Mouse (Mus musculus) thymus, postnatal 10 days (tissue): ENCODE measurements around the gene Fam214a.

Source experiments
- DNase-seq, 2 experiments: peaks; one replicate each; pipeline ENCODE4 v3.0.0; 2021; ENCODE audit warnings: low spot score in 2 of 2

Fam214a gene

GRCm38 (mm10) chr9:74952106-74952505 is 578 bp upstream of the Fam214a start:
- DNase-seq, result no peak

- peak; percentile 69 to 70 for DNase-seq
Observed at GRCm38 (mm10) chr9:74953265-74953958, 728 bp downstream of the Fam214a start.

GRCm38 (mm10) chr9:74953959-74954279 is 1.2 kb downstream of the Fam214a start:
- no peak for DNase-seq

- no peak for DNase-seq
Observed at GRCm38 (mm10) chr9:74954387-74954786, 1.7 kb downstream of the Fam214a start.

- no peak for DNase-seq
Observed at GRCm38 (mm10) chr9:74960630-74961029, 7.9 kb downstream of the Fam214a start.

- DNase-seq, result no peak
Observed at GRCm38 (mm10) chr9:74961073-74961575, 8.4 kb downstream of the Fam214a start.

- DNase-seq, result no peak
Observed at GRCm38 (mm10) chr9:74963953-74964352, 11.3 kb downstream of the Fam214a start.

- DNase-seq, result no peak
Observed at GRCm38 (mm10) chr9:74964866-74965384, 12.2 kb downstream of the Fam214a start.

GRCm38 (mm10) chr9:74966200-74966599 is 13.5 kb downstream of the Fam214a start:
- no peak for DNase-seq

GRCm38 (mm10) chr9:74968647-74969428 is 16.2 kb downstream of the Fam214a start:
- no peak for DNase-seq

- DNase-seq, result no peak
Observed at GRCm38 (mm10) chr9:74970591-74970990, 17.9 kb downstream of the Fam214a start.

GRCm38 (mm10) chr9:74971191-74971976 is 18.7 kb downstream of the Fam214a start:
- no peak for DNase-seq

- no peak for DNase-seq
Observed at GRCm38 (mm10) chr9:74972736-74973135, 20.1 kb downstream of the Fam214a start.

- no peak for DNase-seq
Observed at GRCm38 (mm10) chr9:74973154-74973553, 20.5 kb downstream of the Fam214a start.

- DNase-seq, result no peak
Observed at GRCm38 (mm10) chr9:74974758-74975157, 22.1 kb downstream of the Fam214a start.

- DNase-seq, result no peak
Observed at GRCm38 (mm10) chr9:74975416-74975815, 22.7 kb downstream of the Fam214a start.

- DNase-seq, result peak; percentile 84 to 85
Observed at GRCm38 (mm10) chr9:74975911-74976563, 23.4 kb downstream of the Fam214a start.

GRCm38 (mm10) chr9:74977251-74977650 is 24.6 kb downstream of the Fam214a start:
- DNase-seq, result no peak

GRCm38 (mm10) chr9:74977962-74978361 is 25.3 kb downstream of the Fam214a start:
- DNase-seq, result no peak

GRCm38 (mm10) chr9:74978868-74979267 is 26.2 kb downstream of the Fam214a start:
- DNase-seq, result no peak

GRCm38 (mm10) chr9:74979371-74979770 is 26.7 kb downstream of the Fam214a start:
- no peak for DNase-seq

GRCm38 (mm10) chr9:74979866-74980265 is 27.2 kb downstream of the Fam214a start:
- DNase-seq, result no peak
